Mouse (Mus musculus) heart, adult 2 months (tissue): Measurements from ENCODE around the gene Ifih1.

Source experiments
- CTCF ChIP-seq: fragments of 200-600 bp; IDR thresholded peaks from 2 replicates; pipeline ENCODE4 v1.8.1; 2022; ENCODE audit warnings: antibody characterized with exemption, mild to moderate bottlenecking, moderate library complexity
- POLR2A ChIP-seq: fragments of 200-500 bp; IDR thresholded peaks from 2 replicates; pipeline ENCODE4 v1.6.1; 2011; ENCODE audit warnings: mild to moderate bottlenecking, low read depth, low read length, control low read depth; ENCODE audit not compliant: insufficient read depth

DNA sequence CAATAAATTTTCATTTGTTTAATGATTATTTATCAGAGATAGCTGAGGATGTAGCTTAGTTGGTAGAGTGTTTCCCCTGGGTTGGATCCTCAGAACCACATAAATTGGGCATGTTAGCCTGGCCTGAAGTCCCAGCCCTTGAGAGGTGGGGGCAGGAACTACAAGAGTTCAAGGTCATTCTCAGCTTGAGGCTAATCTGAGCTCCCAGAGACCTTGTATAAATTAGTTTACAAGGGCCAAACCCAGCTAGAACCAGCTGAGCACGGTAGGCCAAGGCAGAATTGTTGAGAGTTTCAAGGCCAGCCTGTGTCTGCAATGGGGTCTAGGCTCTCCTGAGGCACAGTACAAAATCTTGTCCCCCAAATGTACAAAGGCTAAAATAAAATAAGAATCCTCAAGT is 19.5 kb upstream of the Ifih1 start:
- TF ChIP-seq CTCF (no peak), POLR2A (no peak)
